Mouse (Mus musculus) MEL (cell line): ENCODE measurements around the gene Nr0b2.

Experiments
- CTCF ChIP-seq, 3 experiments: IDR thresholded peaks in 2 of 3; conservative IDR thresholded peaks in 1 of 3; 2 replicates each; pipeline ENCODE4 v1.5.1; 2011 to 2012; ENCODE audit warnings: low read length in 3 of 3, low read depth in 2 of 3, mild to moderate bottlenecking in 2 of 3, improper control_type of control experiment in 1 of 3, inconsistent platforms in 1 of 3, mixed read lengths in 1 of 3, moderate library complexity in 1 of 3; ENCODE audit not compliant: control insufficient read depth in 1 of 3, insufficient read depth in 1 of 3, poor library complexity in 1 of 3, severe bottlenecking in 1 of 3
- EP300 ChIP-seq, 2 experiments: IDR thresholded peaks; 2 replicates each; pipeline ENCODE4 v1.6.1; 2011; ENCODE audit warnings: improper control_type of control experiment in 2 of 2, low read length in 2 of 2, low read depth in 1 of 2, mild to moderate bottlenecking in 1 of 2
- HCFC1 ChIP-seq: IDR thresholded peaks from 2 replicates; pipeline ENCODE4 v1.6.1; 2012; ENCODE audit warnings: low read depth, mild to moderate bottlenecking, inconsistent platforms, low read length, improper control_type of control experiment, moderate library complexity
- MAX ChIP-seq: IDR thresholded peaks from 2 replicates; pipeline ENCODE4 v1.6.1; 2011; ENCODE audit warnings: low read length, improper control_type of control experiment
- MEF2A ChIP-seq: IDR thresholded peaks from 2 replicates; pipeline ENCODE4 v1.6.1; 2014; ENCODE audit warnings: low read depth, mild to moderate bottlenecking, inconsistent platforms, low read length, improper control_type of control experiment; ENCODE audit not compliant: poor library complexity, insufficient replicate concordance, severe bottlenecking; ENCODE audit errors: extremely low read depth
- MYB ChIP-seq: IDR thresholded peaks from 2 replicates; pipeline ENCODE4 v1.6.1; 2011; ENCODE audit warnings: mild to moderate bottlenecking, low read depth, low read length, improper control_type of control experiment
- NRF1 ChIP-seq: IDR thresholded peaks from 2 replicates; pipeline ENCODE4 v1.6.1; 2014; ENCODE audit warnings: low read depth, mild to moderate bottlenecking, inconsistent platforms, low read length, improper control_type of control experiment, moderate library complexity; ENCODE audit not compliant: poor library complexity, insufficient read depth, severe bottlenecking
- POLR2A ChIP-seq, 2 experiments: IDR thresholded peaks; 2 replicates each; pipeline ENCODE4 v1.6.1; 2011 to 2012; ENCODE audit warnings: low read length in 2 of 2, mild to moderate bottlenecking in 2 of 2, control low read depth in 1 of 2, improper control_type of control experiment in 1 of 2, low read depth in 1 of 2, moderate library complexity in 1 of 2; ENCODE audit not compliant: control insufficient read depth in 1 of 2, insufficient read depth in 1 of 2, poor library complexity in 1 of 2
- USF1 ChIP-seq: IDR thresholded peaks from 2 replicates; pipeline ENCODE4 v1.6.1; 2014; ENCODE audit warnings: low read depth, mild to moderate bottlenecking, inconsistent platforms, low read length, improper control_type of control experiment, moderate library complexity

DNA sequence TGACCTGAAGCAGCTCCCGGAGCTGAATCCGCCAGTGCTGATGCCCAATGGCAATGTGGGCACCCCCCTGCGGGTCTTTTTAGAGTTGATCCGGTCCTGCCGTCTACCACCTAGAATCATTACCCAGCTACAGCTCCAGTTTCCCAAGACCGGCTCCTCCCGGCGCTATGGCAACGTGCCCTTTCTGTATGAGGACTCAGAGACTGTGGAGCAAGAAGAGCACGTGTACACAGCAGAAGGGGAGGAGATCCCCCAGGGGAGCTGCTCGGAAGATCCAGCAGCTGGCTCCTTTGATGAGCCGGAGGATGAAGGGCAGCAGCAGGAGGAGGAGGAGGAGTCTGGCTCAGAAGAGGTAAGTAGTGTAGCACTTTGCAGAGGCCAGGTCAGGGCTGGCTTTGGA, 24.8 kb downstream of the Nr0b2 start:
- TF ChIP-seq CTCF (IDR thresholded peaks at IDR 0.05 in 2 of 3, conservative IDR thresholded peaks at IDR 0.05 in 1 of 3; ENCODE audit: control insufficient read depth in 1 of 3, insufficient read depth in 1 of 3, low read depth in 2 of 3, low read length in 3 of 3, poor library complexity in 1 of 3, severe bottlenecking in 1 of 3), result no peak
- no peak for TF ChIP-seq HCFC1
- no peak for TF ChIP-seq EP300 (IDR thresholded peaks at IDR 0.05; ENCODE audit: low read depth in 1 of 2, low read length in 2 of 2)
- no peak for TF ChIP-seq MAX
- TF ChIP-seq MEF2A, result no peak
- TF ChIP-seq POLR2A (IDR thresholded peaks at IDR 0.05; ENCODE audit: control insufficient read depth in 1 of 2, insufficient read depth in 1 of 2, low read depth in 1 of 2, low read length in 2 of 2, poor library complexity in 1 of 2), result no peak
- no peak for TF ChIP-seq NRF1
- no peak for TF ChIP-seq MYB
- no peak for TF ChIP-seq USF1
